Mouse (Mus musculus) forebrain, embryonic 14.5 days (tissue): ENCODE results near the gene Hsd17b13. TPM values are rescaled to one million over a fixed set of nuclear protein-coding genes. Genes with fewer than 3 reads are reported as not detected.
"Not testable (repeated sequence)": the region's sequence is repeated elsewhere in the genome, so short reads cannot be mapped to it uniquely, and the experiment has no call there.

Experiments
- ATAC-seq: fragments of 200-750 bp; cut with Nextera tagmentation; 2 replicates; pipeline ENCODE4 v1.8.0; 2017; ENCODE audit warnings: mild to moderate bottlenecking, moderate library complexity
- DNase-seq: peaks from one replicate; pipeline ENCODE4 v3.0.0-alpha.2; 2015; ENCODE audit warnings: low spot score
- H3K27ac ChIP-seq: fragments of 300-500 bp; sonication (generic); 2 replicates; pipeline ENCODE4 v1.5.1; 2014; ENCODE audit warnings: low read depth, mild to moderate bottlenecking, control low read depth, low read length, moderate library complexity
- H3K27me3 ChIP-seq: fragments of 300-500 bp; sonication (generic); replicated peaks from 2 replicates; pipeline ENCODE4 v1.6.1; 2014; ENCODE audit warnings: low read length, control low read depth, mixed read lengths; ENCODE audit not compliant: control insufficient read depth, insufficient read depth
- H3K36me3 ChIP-seq: fragments of 300-500 bp; sonication (generic); 2 replicates; pipeline ENCODE4 v1.6.1; 2014; ENCODE audit warnings: low read length, control low read depth; ENCODE audit not compliant: control insufficient read depth, insufficient read depth
- H3K4me1 ChIP-seq: fragments of 300-500 bp; sonication (generic); 2 replicates; pipeline ENCODE4 v1.6.1; 2014; ENCODE audit warnings: antibody characterized with exemption, low read length, control low read depth; ENCODE audit not compliant: control insufficient read depth, insufficient read depth
- H3K4me2 ChIP-seq: fragments of 300-500 bp; sonication (generic); 2 replicates; pipeline ENCODE4 v1.6.1; 2014; ENCODE audit warnings: mild to moderate bottlenecking, control low read depth, low read length
- H3K4me3 ChIP-seq: fragments of 300-500 bp; sonication (generic); 2 replicates; pipeline ENCODE4 v1.5.1; 2014; ENCODE audit warnings: low read depth, low read length, control low read depth
- H3K9ac ChIP-seq: fragments of 300-500 bp; sonication (generic); 2 replicates; pipeline ENCODE4 v1.6.1; 2014; ENCODE audit warnings: mild to moderate bottlenecking, low read length, control low read depth, moderate library complexity
- H3K9me3 ChIP-seq: fragments of 300-500 bp; sonication (generic); replicated peaks from 2 replicates; pipeline ENCODE4 v1.6.1; 2016; ENCODE audit warnings: low read length, control low read depth, mixed read lengths; ENCODE audit not compliant: control insufficient read depth
- WGBS: fragments of 180-500 bp; shearing (Covaris S2); extraction: QIAGEN DNeasy Blood & Tissue Kit; methylation state at CpG from one replicate; pipeline ENCODE4 v1.1.7; 2014; 5-methylcytosine and 5-hydroxymethylcytosine counted together
- polyA plus RNA-seq: library from polyadenylated mRNA; unstranded; fragments of >200 nt; fragmentation: Nextera tagmentation; extraction: Ambion mirVana; gene quantifications from 2 replicates; pipeline ENCODE4 v1.2.1, GENCODE M21; 2014

The Hsd17b13 gene
- polyA plus RNA-seq, 1 experiment from 2014 or later: not detected

- DNase-seq (no peak), ATAC-seq (no peak)
- H3K4me2 ChIP-seq: no peak overlapping the region
- WGBS: 80% methylated on average over 5 of the region's 5 CpGs
- H3K4me3 ChIP-seq: no peak overlapping the region
- no peak overlapping the region for H3K9ac ChIP-seq
- H3K9me3 ChIP-seq: no peaks in the 10 kb centered on the region
- no peaks in the 10 kb centered on the region for H3K27me3 ChIP-seq
- no peaks in the 10 kb centered on the region for H3K4me1 ChIP-seq
- H3K36me3 ChIP-seq: no peaks in the 10 kb centered on the region
- no peak overlapping the region for H3K27ac ChIP-seq
Observed at GRCm38 (mm10) chr5:103971051-103971450, 6.2 kb downstream of the Hsd17b13 start.

- no peaks in the 10 kb centered on the region for H3K9me3 ChIP-seq
- no peak overlapping the region for H3K4me2 ChIP-seq
- WGBS: 88% methylated on average over 1 of the region's 1 CpGs
- H3K4me1 ChIP-seq: no peaks in the 10 kb centered on the region
- no peak overlapping the region for H3K9ac ChIP-seq
- DNase-seq: no peak
- H3K4me3 ChIP-seq: no peak overlapping the region
- no peaks in the 10 kb centered on the region for H3K36me3 ChIP-seq
- no peak overlapping the region for H3K27ac ChIP-seq
- no peaks in the 10 kb centered on the region for H3K27me3 ChIP-seq
- no peak for ATAC-seq
Observed at GRCm38 (mm10) chr5:103962935-103963429, 14.2 kb downstream of the Hsd17b13 start.

GRCm38 (mm10) chr5:103954638-103955037, 22.6 kb downstream of the Hsd17b13 start:
- ATAC-seq: no peak
- Histone ChIP-seq H3K9ac (no peak overlapping the region), H3K4me1 (peaks cover 6% of the 10 kb centered on the region; the same call in 1 of the 2 replicates), H3K27ac (no peak overlapping the region), H3K36me3 (no peaks in the 10 kb centered on the region), H3K9me3 (no peaks in the 10 kb centered on the region), H3K4me2 (no peak overlapping the region), H3K4me3 (no peak overlapping the region), H3K27me3 (no peaks in the 10 kb centered on the region)
- 86% methylated on average over 5 of the region's 5 CpGs for WGBS
- no peak for DNase-seq

- Histone ChIP-seq H3K27ac (no peak overlapping the region), H3K4me1 (peaks cover 6% of the 10 kb centered on the region; the same call in 1 of the 2 replicates), H3K4me3 (no peak overlapping the region), H3K27me3 (no peaks in the 10 kb centered on the region), H3K4me2 (no peak overlapping the region), H3K9me3 (no peaks in the 10 kb centered on the region), H3K9ac (no peak overlapping the region), H3K36me3 (no peaks in the 10 kb centered on the region)
- 65% methylated on average over 10 of the region's 10 CpGs for WGBS
- ATAC-seq: peak; percentile 32; the same call in 1 of the 2 replicates
- DNase-seq: peak; percentile 54
Observed at GRCm38 (mm10) chr5:103953135-103954083, 23.8 kb downstream of the Hsd17b13 start.

- not testable (repeated sequence) for DNase-seq, ATAC-seq
- WGBS: 94% methylated on average over 15 of the region's 15 CpGs
Observed at GRCm38 (mm10) chr5:103950138-103950537, 27.1 kb downstream of the Hsd17b13 start.

GRCm38 (mm10) chr5:103943183-103943582, 34.0 kb downstream of the Hsd17b13 start:
- no peak for ATAC-seq
- no peak for DNase-seq
- no peak overlapping the region for H3K4me3 ChIP-seq

More at GRCm38 (mm10) chr5:103950138-103950537, 27.1 kb downstream of the Hsd17b13 start:
- not testable (repeated sequence) for H3K4me1 ChIP-seq, H3K27me3 ChIP-seq, H3K9me3 ChIP-seq, H3K27ac ChIP-seq, H3K9ac ChIP-seq, H3K4me3 ChIP-seq, H3K4me2 ChIP-seq, H3K36me3 ChIP-seq

GRCm38 (mm10) chr5:103939856-103940255, 37.4 kb downstream of the Hsd17b13 start:
- Histone ChIP-seq H3K4me1 (peaks cover 10% of the 10 kb centered on the region; the same call in 1 of the 2 replicates), H3K36me3 (no peaks in the 10 kb centered on the region), H3K27ac (no peak overlapping the region), H3K27me3 (peaks cover 4% of the 10 kb centered on the region; the same call in 1 of the 2 replicates), H3K4me2 (no peak overlapping the region), H3K4me3 (no peak overlapping the region), H3K9me3 (no peaks in the 10 kb centered on the region), H3K9ac (no peak overlapping the region)
- DNase-seq: no peak
- ATAC-seq: no peak
- WGBS: 89% methylated on average over 1 of the region's 1 CpGs

More at GRCm38 (mm10) chr5:103943183-103943582, 34.0 kb downstream of the Hsd17b13 start:
- WGBS: 12% methylated on average over 6 of the region's 6 CpGs
- no peak overlapping the region for H3K27ac ChIP-seq
- peaks cover 10% of the 10 kb centered on the region; the same call in 1 of the 2 replicates for H3K4me1 ChIP-seq
- no peaks in the 10 kb centered on the region for H3K36me3 ChIP-seq
- no peaks in the 10 kb centered on the region for H3K9me3 ChIP-seq
- H3K4me2 ChIP-seq: no peak overlapping the region
- H3K9ac ChIP-seq: no peak overlapping the region
- H3K27me3 ChIP-seq: peaks cover 4% of the 10 kb centered on the region; the same call in 1 of the 2 replicates

- no peak overlapping the region for H3K4me3 ChIP-seq
- H3K4me1 ChIP-seq: peaks cover 10% of the 10 kb centered on the region; the same call in 1 of the 2 replicates
- H3K27me3 ChIP-seq: peaks cover 4% of the 10 kb centered on the region; the same call in 1 of the 2 replicates
- 44% methylated on average over 7 of the region's 7 CpGs for WGBS
- ATAC-seq: no peak; the same call in 1 of the 2 replicates
- no peak overlapping the region for H3K27ac ChIP-seq
- peak; percentile 26 for DNase-seq
- H3K9ac ChIP-seq: no peak overlapping the region
- H3K9me3 ChIP-seq: no peaks in the 10 kb centered on the region
- H3K4me2 ChIP-seq: peak overlapping the region; percentile 23; the same call in 1 of the 2 replicates
- no peaks in the 10 kb centered on the region for H3K36me3 ChIP-seq
Observed at GRCm38 (mm10) chr5:103939350-103939652, 37.9 kb downstream of the Hsd17b13 start.
